Mouse (Mus musculus): ENCODE measurements around the gene Lgr4.

DNA sequence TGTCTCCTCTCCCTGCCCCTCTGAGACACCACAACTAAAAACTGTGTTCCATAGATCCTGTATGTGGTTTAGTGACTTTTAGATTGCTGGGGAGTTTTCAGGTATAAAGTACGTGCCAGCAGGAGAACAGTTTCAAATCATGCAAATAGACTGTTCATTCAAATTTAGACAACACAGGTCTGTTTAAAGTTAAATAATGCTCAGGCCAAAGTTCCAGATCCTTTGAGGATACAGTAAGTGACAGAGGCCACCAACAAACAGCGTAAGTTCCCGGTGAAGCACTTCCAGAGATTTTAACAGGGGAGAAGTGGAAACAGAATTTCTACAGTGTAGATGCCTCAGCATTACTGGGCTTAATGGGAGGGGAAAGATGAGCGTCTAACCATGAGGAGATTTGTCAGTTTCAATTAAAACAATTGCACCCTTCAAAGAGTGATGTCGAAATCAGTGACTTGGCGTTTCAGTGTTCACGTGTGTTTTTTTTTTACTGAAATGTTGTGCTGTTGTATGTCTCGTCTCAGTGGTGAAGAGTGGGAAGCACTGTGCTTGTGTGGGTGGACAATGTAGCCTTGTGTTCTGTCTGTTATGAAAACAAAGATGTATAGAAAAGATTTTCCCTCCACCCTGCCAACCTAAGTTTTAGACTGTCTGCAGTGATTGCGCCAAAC lies 48.4 kb downstream of the Lgr4 start:
- TF ChIP-seq POLR2A (IDR thresholded peaks at IDR 0.05; ENCODE audit: insufficient read length, low read depth) (no peak), POLR2AphosphoS2 (IDR thresholded peaks at IDR 0.05; ENCODE audit: insufficient read length, low read depth) (no peak), MYOD1 (IDR thresholded peaks at IDR 0.05; ENCODE audit: control insufficient read depth in 1 of 3, insufficient read length in 2 of 3, low read depth in 2 of 3) (no peak), E2F4 (IDR thresholded peaks at IDR 0.05; ENCODE audit: insufficient read depth) (no peak)
